Mouse (Mus musculus) activated CD4-positive, CD25-positive, alpha-beta regulatory T cell, adult 4 months (primary cell): ENCODE measurements around the gene Rapgef4. TPM values are rescaled to one million over a fixed set of nuclear protein-coding genes. Genes with fewer than 3 reads are reported as not detected.

Experiments
- ATAC-seq: one replicate; pipeline ENCODE4 v1.8.0; 2017
- polyA plus RNA-seq, 2 experiments: library from polyadenylated mRNA; unstranded; fragments of 100-300 nt; shearing (Covaris generic); gene quantifications; one replicate each; pipeline ENCODE4 v1.2.1; 2017

The Rapgef4 gene
- polyA plus RNA-seq, 2 experiments from 2014 or later = 5.4 to 5.5 TPM

- no peak for ATAC-seq
Measured at GRCm38 (mm10) chr2:72197026-72197425, 216.0 kb downstream of the Rapgef4 start.

- ATAC-seq = no peak
Measured at GRCm38 (mm10) chr2:72199451-72199850, 218.4 kb downstream of the Rapgef4 start.

- no peak for ATAC-seq
Measured at GRCm38 (mm10) chr2:72201506-72201905, 220.5 kb downstream of the Rapgef4 start.

- ATAC-seq = no peak
Measured at GRCm38 (mm10) chr2:72202252-72202651, 221.2 kb downstream of the Rapgef4 start.

- no peak for ATAC-seq
Measured at GRCm38 (mm10) chr2:72203609-72204008, 222.6 kb downstream of the Rapgef4 start.

GRCm38 (mm10) chr2:72205869-72206268 lies 224.8 kb downstream of the Rapgef4 start:
- no peak for ATAC-seq

GRCm38 (mm10) chr2:72206530-72207248 lies 225.6 kb downstream of the Rapgef4 start:
- no peak for ATAC-seq

GRCm38 (mm10) chr2:72217336-72217735 lies 236.3 kb downstream of the Rapgef4 start:
- no peak for ATAC-seq

- ATAC-seq = no peak
Measured at GRCm38 (mm10) chr2:72219921-72220320, 238.9 kb downstream of the Rapgef4 start.

- no peak for ATAC-seq
Measured at GRCm38 (mm10) chr2:72221283-72221682, 240.2 kb downstream of the Rapgef4 start.

GRCm38 (mm10) chr2:72221706-72222105 lies 240.7 kb downstream of the Rapgef4 start:
- ATAC-seq = no peak

- no peak for ATAC-seq
Measured at GRCm38 (mm10) chr2:72222276-72222675, 241.2 kb downstream of the Rapgef4 start.

- no peak for ATAC-seq
Measured at GRCm38 (mm10) chr2:72222736-72223455, 241.9 kb downstream of the Rapgef4 start.

GRCm38 (mm10) chr2:72223479-72223878 lies 242.4 kb downstream of the Rapgef4 start:
- ATAC-seq = no peak

- ATAC-seq = no peak
Measured at GRCm38 (mm10) chr2:72226006-72226405, 245.0 kb downstream of the Rapgef4 start.

GRCm38 (mm10) chr2:72227416-72227815 lies 246.4 kb downstream of the Rapgef4 start:
- ATAC-seq = no peak

GRCm38 (mm10) chr2:72228881-72229280 lies 247.8 kb downstream of the Rapgef4 start:
- ATAC-seq = no peak

GRCm38 (mm10) chr2:72230545-72230944 lies 249.5 kb downstream of the Rapgef4 start:
- ATAC-seq = no peak

GRCm38 (mm10) chr2:72234085-72234484 lies 253.0 kb downstream of the Rapgef4 start:
- ATAC-seq = no peak

GRCm38 (mm10) chr2:72234943-72235342 lies 253.9 kb downstream of the Rapgef4 start:
- no peak for ATAC-seq

GRCm38 (mm10) chr2:72235361-72235901 lies 254.4 kb downstream of the Rapgef4 start:
- no peak for ATAC-seq

- ATAC-seq = no peak
Measured at GRCm38 (mm10) chr2:72238421-72238820, 257.4 kb downstream of the Rapgef4 start.

- ATAC-seq = no peak
Measured at GRCm38 (mm10) chr2:72238925-72239324, 257.9 kb downstream of the Rapgef4 start.

- ATAC-seq = no peak
Measured at GRCm38 (mm10) chr2:72239456-72239855, 258.4 kb downstream of the Rapgef4 start.
